Mouse (Mus musculus) brown adipose tissue, adult 24 weeks (tissue): Measurements from ENCODE around the gene Ythdf1. TPM values are rescaled to one million over a fixed set of nuclear protein-coding genes. Genes with fewer than 3 reads are reported as not detected.

Experiments
- H3K27ac ChIP-seq: fragments of 200-500 bp; replicated peaks from 2 replicates; pipeline ENCODE4 v1.5.1; 2012; ENCODE audit warnings: low read depth, mild to moderate bottlenecking, low read length
- H3K4me1 ChIP-seq: fragments of 200-500 bp; 2 replicates; pipeline ENCODE4 v1.6.1; 2012; ENCODE audit warnings: low read length, mixed read lengths; ENCODE audit not compliant: control insufficient read depth, insufficient read depth, insufficient read length
- H3K4me3 ChIP-seq: fragments of 200-500 bp; 2 replicates; pipeline ENCODE4 v1.5.1; 2012; ENCODE audit warnings: low read depth, mild to moderate bottlenecking, low read length, moderate library complexity; ENCODE audit not compliant: insufficient read depth
- polyA plus RNA-seq: library from polyadenylated mRNA; stranded (reverse); fragments of >200 nt; gene quantifications from 2 replicates; pipeline ENCODE4 v1.2.4, GENCODE M21; 2012; ENCODE audit not compliant: missing spikeins, insufficient read depth, insufficient read length

The Ythdf1 gene
- polyA plus RNA-seq, 1 experiment = 17.6 TPM

- Histone ChIP-seq H3K4me3 (no peak within 1 kb of the TSS), H3K27ac (no peak within 1 kb of the TSS)
Measured at GRCm38 (mm10) chr2:180928723-180929122, 8.0 kb upstream of the Ythdf1 start, which contains the start of gene Birc7. Gene Birc7 (plus strand): TSS chr2:180929023.

GRCm38 (mm10) chr2:180925176-180925575 lies 4.4 kb upstream of the Ythdf1 start:
- Histone ChIP-seq H3K4me3 (no peak overlapping the region), H3K27ac (no peak overlapping the region), H3K4me1 (no peaks in the 10 kb centered on the region)

More at GRCm38 (mm10) chr2:180928723-180929122, 8.0 kb upstream of the Ythdf1 start, which contains the start of gene Birc7:
- no peaks in the 10 kb centered on the region for H3K4me1 ChIP-seq

DNA sequence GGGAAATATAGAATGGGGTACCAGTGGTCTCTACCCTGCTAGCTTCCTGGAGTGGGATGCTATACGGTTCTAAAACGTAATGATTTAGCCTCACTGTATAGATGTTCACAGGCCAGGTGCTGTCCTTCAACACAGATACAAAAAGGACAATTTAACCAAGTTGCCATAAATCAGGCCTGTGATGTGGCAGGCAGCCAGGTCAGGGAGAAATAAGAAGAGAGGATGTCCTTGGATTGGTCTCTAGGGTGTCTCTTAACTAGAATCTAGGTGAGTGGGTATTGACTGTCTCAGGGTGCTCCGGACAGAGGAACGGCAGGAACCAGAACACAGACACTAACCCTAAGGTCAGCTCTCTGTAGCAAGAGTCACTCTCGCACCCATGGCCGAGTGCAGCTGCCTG lies 2.0 kb upstream of the Ythdf1 start:
- Histone ChIP-seq H3K4me1 (peaks cover 2% of the 10 kb centered on the region; the same call in 1 of the 2 replicates), H3K4me3 (no peak overlapping the region), H3K27ac (no peak overlapping the region)

DNA sequence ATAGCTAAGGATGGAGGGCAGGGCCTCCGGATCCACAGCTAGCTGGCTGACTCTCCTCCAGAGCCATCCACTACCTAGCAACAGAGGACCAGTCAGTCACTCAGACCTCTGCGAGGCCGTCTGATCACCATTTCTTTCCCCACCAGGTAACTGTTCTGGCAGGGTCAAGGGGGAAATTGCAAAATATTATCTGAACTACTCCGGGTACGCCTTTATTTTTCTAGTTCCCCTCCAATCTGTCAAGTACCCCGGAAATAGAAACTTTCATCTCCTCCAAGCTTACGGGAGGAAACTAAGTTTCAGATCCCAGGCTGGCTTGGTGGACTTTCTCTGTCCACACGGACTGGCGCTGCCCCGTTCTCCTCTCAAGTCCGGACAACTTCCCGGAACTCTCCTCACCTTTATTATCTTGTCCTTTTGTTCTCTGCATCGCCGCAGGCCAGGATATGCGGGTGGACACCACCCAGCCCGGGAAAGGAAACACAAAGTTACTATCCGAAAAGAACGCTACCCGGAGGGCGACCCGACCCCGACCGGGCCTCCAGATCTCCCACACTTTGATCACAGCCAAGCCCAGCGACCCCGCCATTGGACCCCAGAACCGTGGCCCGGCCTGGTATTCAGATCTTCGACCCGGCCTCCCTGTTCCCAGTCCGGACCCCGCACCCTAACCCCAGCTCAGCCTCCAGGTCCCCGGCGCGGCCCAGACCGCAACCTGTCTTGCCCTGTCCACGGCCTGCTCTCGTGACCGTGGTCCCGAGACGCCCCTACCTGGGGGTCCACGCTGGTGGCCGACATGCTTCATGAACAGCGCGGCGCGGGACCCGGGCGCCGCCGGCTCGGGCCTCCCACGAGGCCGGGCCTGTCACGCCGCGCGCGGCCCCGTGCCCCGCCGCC lies 588 bp downstream of the Ythdf1 start:
- Histone ChIP-seq H3K4me3 (peak overlapping the region; percentile 90), H3K4me1 (peaks cover 2% of the 10 kb centered on the region; the same call in 1 of the 2 replicates), H3K27ac (peak overlapping the region; percentile 43)

DNA sequence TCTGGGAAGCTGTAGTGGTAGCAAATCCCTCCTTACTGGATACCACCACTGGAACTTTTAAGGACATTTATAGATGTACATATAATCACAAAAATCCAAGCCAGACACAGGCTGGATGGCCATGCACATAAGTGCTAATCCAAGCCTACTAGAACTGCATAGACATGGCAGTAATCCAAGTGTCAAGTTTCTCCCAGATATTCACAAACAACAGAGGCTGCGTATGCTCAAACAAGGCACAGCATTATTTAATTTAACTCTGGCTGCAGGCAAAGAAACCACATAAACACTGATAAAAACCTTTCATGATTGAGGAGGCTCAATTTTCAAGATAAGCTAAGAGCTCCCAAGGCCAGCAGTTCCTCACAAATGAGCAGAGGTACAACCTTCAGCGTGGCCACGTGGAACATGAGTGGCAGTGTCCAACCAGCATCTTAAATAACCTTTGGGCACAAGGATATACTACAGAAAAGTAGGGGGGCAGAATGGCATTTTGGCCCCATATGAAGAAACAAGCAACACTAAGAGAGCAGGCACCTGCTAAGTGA lies 4.8 kb downstream of the Ythdf1 start:
- H3K4me1 ChIP-seq = peaks cover 2% of the 10 kb centered on the region; the same call in 1 of the 2 replicates
- H3K27ac ChIP-seq = no peak overlapping the region

GRCm38 (mm10) chr2:180910928-180911327 lies 9.8 kb downstream of the Ythdf1 start:
- Histone ChIP-seq H3K4me1 (no peaks in the 10 kb centered on the region), H3K27ac (no peak overlapping the region), H3K4me3 (no peak overlapping the region)

More for the DNA sequence above, 4.8 kb downstream of the Ythdf1 start:
- no peak overlapping the region for H3K4me3 ChIP-seq

- Histone ChIP-seq H3K4me1 (no peaks in the 10 kb centered on the region), H3K27ac (no peak overlapping the region), H3K4me3 (no peak overlapping the region)
Measured at GRCm38 (mm10) chr2:180905556-180906221, 15.1 kb downstream of the Ythdf1 start.

- H3K27ac ChIP-seq = no peak overlapping the region
- no peaks in the 10 kb centered on the region for H3K4me1 ChIP-seq
- H3K4me3 ChIP-seq = no peak overlapping the region
Measured at GRCm38 (mm10) chr2:180904435-180905208, 16.1 kb downstream of the Ythdf1 start.

DNA sequence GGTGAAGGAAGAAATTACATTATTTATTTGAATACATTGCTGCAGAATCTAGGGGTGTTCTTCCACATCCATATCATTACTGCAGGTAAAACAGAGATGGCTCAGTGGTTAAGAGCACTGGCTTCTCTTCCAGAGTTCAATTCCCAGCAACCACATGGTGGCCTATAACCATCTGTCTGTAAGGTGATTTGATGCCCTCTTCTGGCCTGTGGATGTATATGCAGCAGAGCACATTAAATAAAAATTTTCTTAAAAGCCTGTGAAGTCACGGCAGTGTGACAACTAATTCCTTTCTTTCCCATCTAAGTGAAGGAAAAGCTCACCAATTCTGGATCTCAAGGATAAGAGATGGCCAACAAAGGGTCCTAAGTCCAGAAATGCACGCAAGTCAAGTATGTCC lies 18.7 kb downstream of the Ythdf1 start:
- Histone ChIP-seq H3K27ac (no peak overlapping the region), H3K4me3 (no peak overlapping the region), H3K4me1 (no peaks in the 10 kb centered on the region)

GRCm38 (mm10) chr2:180897857-180898256 lies 22.9 kb downstream of the Ythdf1 start:
- no peak overlapping the region for H3K27ac ChIP-seq
- H3K4me1 ChIP-seq = no peaks in the 10 kb centered on the region
- no peak overlapping the region for H3K4me3 ChIP-seq

- Histone ChIP-seq H3K27ac (no peak overlapping the region), H3K4me3 (no peak overlapping the region), H3K4me1 (no peaks in the 10 kb centered on the region)
Measured at GRCm38 (mm10) chr2:180896819-180897625, 23.7 kb downstream of the Ythdf1 start.

DNA sequence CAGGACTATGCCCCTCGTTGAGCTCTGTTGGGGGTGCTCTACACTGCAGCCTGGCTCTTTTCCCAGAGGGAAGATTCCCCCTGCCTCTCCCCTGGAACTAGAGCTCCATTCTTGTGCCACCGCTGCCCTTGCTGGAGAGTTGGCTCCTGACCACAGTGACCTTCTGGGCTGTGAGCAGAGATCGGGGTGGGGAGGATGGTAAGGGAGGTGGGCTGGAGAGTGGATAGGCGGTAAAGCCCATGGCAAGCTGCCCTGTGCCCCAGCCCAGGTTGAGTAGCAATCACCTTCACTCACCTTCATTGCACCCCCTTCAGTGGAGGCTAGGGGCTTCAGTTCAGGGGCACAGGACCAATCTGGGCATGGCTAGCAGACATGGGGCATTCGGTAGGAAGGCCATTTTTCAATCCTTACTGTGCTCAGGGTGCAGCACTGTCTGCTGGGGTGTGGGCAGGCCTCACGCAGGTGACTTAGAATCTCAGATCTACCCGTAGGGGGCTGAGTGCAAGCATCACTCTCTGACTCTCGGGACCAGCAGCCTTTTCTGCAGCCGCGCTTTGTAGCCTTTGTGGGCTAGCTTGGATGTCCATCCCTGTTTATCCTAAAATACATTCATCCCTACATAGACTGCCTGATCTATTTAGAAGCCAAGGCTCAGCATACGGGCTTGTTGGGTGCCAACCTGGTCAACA lies 24.8 kb downstream of the Ythdf1 start:
- no peak overlapping the region for H3K27ac ChIP-seq
- no peak overlapping the region for H3K4me3 ChIP-seq
- H3K4me1 ChIP-seq = no peaks in the 10 kb centered on the region

DNA sequence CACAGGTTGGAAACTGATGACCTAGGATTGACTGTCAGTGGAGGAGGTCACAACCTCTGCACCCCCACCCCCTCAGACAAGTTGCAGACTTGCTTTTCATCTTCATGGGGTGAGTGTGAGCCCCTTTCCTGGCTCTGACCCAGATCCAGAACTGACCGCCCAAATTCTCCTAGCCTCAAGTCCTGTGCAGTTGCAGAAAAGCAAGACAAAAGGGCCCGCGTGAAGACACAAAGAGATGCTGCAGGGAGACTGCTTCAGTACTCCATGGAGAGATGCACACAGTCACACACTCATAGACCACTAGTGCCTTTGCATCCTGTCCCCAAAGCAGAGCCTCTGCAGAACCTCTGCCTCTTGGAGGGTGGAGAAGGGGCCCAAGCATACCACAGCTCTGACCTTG lies 25.4 kb downstream of the Ythdf1 start:
- Histone ChIP-seq H3K4me1 (no peaks in the 10 kb centered on the region), H3K27ac (no peak overlapping the region), H3K4me3 (no peak overlapping the region)

DNA sequence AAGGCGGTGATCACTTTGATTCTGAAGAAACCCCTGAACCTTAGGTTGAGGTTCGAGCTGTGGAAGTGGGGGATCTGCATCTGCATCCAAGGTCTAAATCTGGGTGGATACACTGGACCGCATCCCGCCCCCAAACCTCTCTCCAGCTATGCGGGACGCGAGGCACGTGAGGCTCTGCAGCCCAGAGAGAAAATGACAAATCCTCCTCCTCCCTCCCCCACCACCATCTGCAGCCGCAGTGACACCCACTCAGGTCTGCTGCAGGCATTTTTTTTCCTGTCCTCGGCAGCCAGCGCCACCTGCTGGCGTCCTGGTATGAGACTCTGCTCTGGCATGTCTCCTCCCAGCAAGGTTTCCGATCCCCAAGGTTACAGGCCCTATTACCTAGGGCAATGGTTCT lies 26.0 kb downstream of the Ythdf1 start:
- Histone ChIP-seq H3K27ac (no peak overlapping the region), H3K4me3 (peak overlapping the region; percentile 35; the same call in 1 of the 2 replicates), H3K4me1 (no peaks in the 10 kb centered on the region)
